Mouse (Mus musculus) lung, embryonic 14.5 days (tissue): ENCODE results near the gene Nxpe4. TPM values are rescaled to one million over a fixed set of nuclear protein-coding genes. Genes with fewer than 3 reads are reported as not detected.

Experiments
- ATAC-seq: fragments of 200-750 bp; cut with Nextera tagmentation; 2 replicates; pipeline ENCODE4 v1.8.0; 2017; ENCODE audit warnings: mild to moderate bottlenecking, moderate TSS enrichment, moderate library complexity; ENCODE audit not compliant: insufficient read depth
- DNase-seq: peaks from one replicate; pipeline ENCODE4 v3.0.0-alpha.2; 2015
- H3K27ac ChIP-seq: fragments of 300-500 bp; sonication (generic); 2 replicates; pipeline ENCODE4 v1.5.1; 2014; ENCODE audit warnings: low read depth, mild to moderate bottlenecking, moderate library complexity
- H3K27me3 ChIP-seq: fragments of 300-500 bp; sonication (generic); 2 replicates; pipeline ENCODE4 v1.6.1; 2014; ENCODE audit warnings: low read length, control low read depth; ENCODE audit not compliant: insufficient read depth
- H3K36me3 ChIP-seq: fragments of 300-500 bp; sonication (generic); 2 replicates; pipeline ENCODE4 v1.6.1; 2014; ENCODE audit warnings: control low read depth; ENCODE audit not compliant: insufficient read depth
- H3K4me1 ChIP-seq: fragments of 300-500 bp; sonication (generic); 2 replicates; pipeline ENCODE4 v1.6.1; 2014; ENCODE audit warnings: antibody characterized with exemption, control low read depth; ENCODE audit not compliant: insufficient read depth
- H3K4me2 ChIP-seq: fragments of 300-500 bp; sonication (generic); 2 replicates; pipeline ENCODE4 v1.6.1; 2014; ENCODE audit warnings: mild to moderate bottlenecking
- H3K4me3 ChIP-seq: fragments of 300-500 bp; sonication (generic); 2 replicates; pipeline ENCODE4 v1.5.1; 2014; ENCODE audit warnings: low read depth, low read length
- H3K9ac ChIP-seq: fragments of 300-500 bp; sonication (generic); 2 replicates; pipeline ENCODE4 v1.6.1; 2014
- H3K9me3 ChIP-seq: fragments of 300-500 bp; sonication (generic); 2 replicates; pipeline ENCODE4 v1.6.1; 2016; ENCODE audit warnings: low read depth, low read length, control low read depth
- CTCF ChIP-seq: IDR thresholded peaks from 2 replicates; pipeline ENCODE4 v1.5.1; 2016; ENCODE audit warnings: antibody characterized with exemption, low read depth
- WGBS: fragments of 180-500 bp; shearing (Covaris S2); extraction: QIAGEN DNeasy Blood & Tissue Kit; methylation state at CpG from one replicate; pipeline ENCODE4 v1.1.7; 2014; 5-methylcytosine and 5-hydroxymethylcytosine counted together
- polyA plus RNA-seq: library from polyadenylated mRNA; unstranded; fragments of >200 nt; fragmentation: Nextera tagmentation; extraction: Ambion mirVana; gene quantifications from 2 replicates; pipeline ENCODE4 v1.2.1, GENCODE M21; 2014

Gene Nxpe4
- polyA plus RNA-seq, 1 experiment from 2014 or later = 6.2 TPM

- H3K27me3 ChIP-seq = no peaks in the 10 kb centered on the region
- no peaks in the 10 kb centered on the region for H3K4me1 ChIP-seq
- H3K27ac ChIP-seq = no peak overlapping the region
- no peak overlapping the region for H3K4me3 ChIP-seq
- no peak for TF ChIP-seq CTCF
- no peak for ATAC-seq
- no peak overlapping the region for H3K9ac ChIP-seq
- no peak for DNase-seq
- H3K36me3 ChIP-seq = no peaks in the 10 kb centered on the region
- H3K9me3 ChIP-seq = no peaks in the 10 kb centered on the region
- H3K4me2 ChIP-seq = no peak overlapping the region
- WGBS = 69% methylated on average over 4 of the region's 4 CpGs
Measured at GRCm38 (mm10) chr9:48373232-48373878, 211.5 kb downstream of the Nxpe4 start.

- ATAC-seq (no peak), DNase-seq (no peak)
- Histone ChIP-seq H3K9me3 (no peaks in the 10 kb centered on the region), H3K4me3 (no peak overlapping the region), H3K36me3 (no peaks in the 10 kb centered on the region), H3K27ac (no peak overlapping the region), H3K9ac (no peak overlapping the region), H3K27me3 (no peaks in the 10 kb centered on the region), H3K4me1 (no peaks in the 10 kb centered on the region), H3K4me2 (no peak overlapping the region)
- WGBS = 38% methylated on average over 2 of the region's 2 CpGs
- no peak for TF ChIP-seq CTCF
Measured at GRCm38 (mm10) chr9:48374357-48374756, 212.5 kb downstream of the Nxpe4 start.

- Histone ChIP-seq H3K4me3 (no peak overlapping the region), H3K36me3 (no peaks in the 10 kb centered on the region), H3K9ac (no peak overlapping the region), H3K9me3 (no peaks in the 10 kb centered on the region), H3K4me2 (no peak overlapping the region), H3K27me3 (no peaks in the 10 kb centered on the region), H3K27ac (no peak overlapping the region), H3K4me1 (no peaks in the 10 kb centered on the region)
- WGBS = 61% methylated on average over 4 of the region's 4 CpGs
- TF ChIP-seq CTCF = no peak
- DNase-seq (no peak), ATAC-seq (no peak)
Measured at GRCm38 (mm10) chr9:48388451-48388850, 226.6 kb downstream of the Nxpe4 start.

GRCm38 (mm10) chr9:48389983-48390382 lies 228.2 kb downstream of the Nxpe4 start:
- no peak overlapping the region for H3K4me3 ChIP-seq
- no peaks in the 10 kb centered on the region for H3K4me1 ChIP-seq
- no peak for ATAC-seq
- no peaks in the 10 kb centered on the region for H3K9me3 ChIP-seq
- H3K9ac ChIP-seq = no peak overlapping the region
- no peaks in the 10 kb centered on the region for H3K27me3 ChIP-seq
- H3K4me2 ChIP-seq = no peak overlapping the region
- WGBS = 61% methylated on average over 3 of the region's 3 CpGs
- H3K36me3 ChIP-seq = no peaks in the 10 kb centered on the region
- TF ChIP-seq CTCF = no peak
- H3K27ac ChIP-seq = no peak overlapping the region
- DNase-seq = no peak

- Histone ChIP-seq H3K9me3 (no peaks in the 10 kb centered on the region), H3K27ac (no peak overlapping the region), H3K36me3 (no peaks in the 10 kb centered on the region), H3K27me3 (no peaks in the 10 kb centered on the region), H3K4me1 (no peaks in the 10 kb centered on the region), H3K4me2 (no peak overlapping the region), H3K4me3 (no peak overlapping the region), H3K9ac (no peak overlapping the region)
- WGBS = 90% methylated on average over 10 of the region's 10 CpGs
- ATAC-seq (no peak), DNase-seq (no peak)
- no peak for TF ChIP-seq CTCF
Measured at GRCm38 (mm10) chr9:48403590-48404209, 241.9 kb downstream of the Nxpe4 start.

GRCm38 (mm10) chr9:48404687-48405086 lies 242.9 kb downstream of the Nxpe4 start:
- Histone ChIP-seq H3K4me3 (no peak overlapping the region), H3K27me3 (no peaks in the 10 kb centered on the region), H3K4me2 (no peak overlapping the region), H3K4me1 (no peaks in the 10 kb centered on the region), H3K36me3 (no peaks in the 10 kb centered on the region), H3K9me3 (no peaks in the 10 kb centered on the region), H3K9ac (no peak overlapping the region), H3K27ac (no peak overlapping the region)
- DNase-seq (no peak), ATAC-seq (no peak)
- no peak for TF ChIP-seq CTCF
- 59% methylated on average over 3 of the region's 3 CpGs for WGBS

- no peaks in the 10 kb centered on the region for H3K36me3 ChIP-seq
- 63% methylated on average over 10 of the region's 10 CpGs for WGBS
- H3K9ac ChIP-seq = no peak overlapping the region
- ATAC-seq (no peak), DNase-seq (no peak)
- no peaks in the 10 kb centered on the region for H3K9me3 ChIP-seq
- no peak overlapping the region for H3K27ac ChIP-seq
- H3K27me3 ChIP-seq = no peaks in the 10 kb centered on the region
- no peak overlapping the region for H3K4me3 ChIP-seq
- no peaks in the 10 kb centered on the region for H3K4me1 ChIP-seq
- H3K4me2 ChIP-seq = no peak overlapping the region
- TF ChIP-seq CTCF = no peak
Measured at GRCm38 (mm10) chr9:48407549-48408327, 245.9 kb downstream of the Nxpe4 start.
